Mouse (Mus musculus): ENCODE measurements around the gene Cgnl1. TPM values are rescaled to one million over a fixed set of nuclear protein-coding genes. Genes with fewer than 3 reads are reported as not detected.

The Cgnl1 gene
- polyA plus RNA-seq, 1 experiment, result 73.6 TPM

DNA sequence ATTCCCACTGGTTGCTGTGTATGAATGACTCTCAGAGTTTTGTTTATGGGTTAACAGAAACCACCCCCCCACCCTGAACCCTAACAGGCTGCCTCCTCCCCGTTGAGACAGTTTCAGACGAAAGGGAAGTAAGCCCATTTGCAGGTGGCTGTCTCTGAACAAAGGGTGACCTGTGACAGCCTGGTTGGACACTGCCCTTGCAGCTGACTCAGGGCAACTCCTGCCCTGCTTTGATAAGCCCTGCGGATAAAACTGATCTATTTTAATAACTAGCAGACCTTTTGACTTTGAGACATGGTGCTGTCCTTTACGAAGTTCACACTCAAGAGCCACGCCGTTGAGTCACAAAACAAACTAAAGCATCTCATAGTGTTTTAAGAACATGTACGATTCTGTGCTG, 181.6 kb downstream of the Cgnl1 start:
- Histone ChIP-seq H3K27ac (replicated peaks; ENCODE audit: low read depth, low read length) (0 out of 2 replicates have a peak overlapping the region, but pooled peaks have one; percentile 5), H3K4me1 (ENCODE audit: control insufficient read depth, insufficient read depth, insufficient read length, low read length) (peaks cover 20% of the 10 kb centered on the region; the same call in 1 of the 2 replicates), H3K4me3 (ENCODE audit: insufficient read depth, low read depth, low read length) (no peak overlapping the region; the same call in 1 of the 2 replicates)

DNA sequence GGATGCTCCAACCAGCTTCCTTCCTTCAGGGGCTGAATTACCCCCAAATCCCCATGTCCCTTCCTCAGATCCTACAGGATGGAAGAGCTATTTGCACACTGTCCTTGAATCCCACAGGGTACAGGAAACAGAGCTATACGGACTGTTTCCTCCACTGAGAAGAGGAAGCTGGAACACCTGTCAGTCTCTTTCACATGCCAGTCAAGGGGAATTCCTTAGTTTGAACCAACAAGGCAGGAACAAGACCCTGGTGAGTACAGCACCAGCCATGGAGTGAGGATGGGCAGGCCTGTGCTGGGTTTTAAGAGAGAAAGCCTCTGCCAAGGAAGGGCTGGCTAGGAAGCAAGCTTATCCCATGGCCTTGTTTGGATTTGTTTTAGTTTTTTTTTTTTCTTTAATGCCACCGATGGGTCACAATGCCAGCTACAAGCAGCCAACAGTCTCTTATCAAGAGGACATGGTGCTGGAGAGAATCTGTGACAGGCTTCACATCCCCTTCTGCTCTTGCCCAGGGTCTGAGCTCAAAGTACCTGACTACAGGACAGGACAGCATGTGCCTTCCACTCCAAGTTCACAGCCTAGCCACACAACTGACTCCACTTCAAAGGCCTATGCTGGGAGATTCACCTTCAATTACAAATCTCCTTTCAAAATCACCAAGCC, 182.3 kb downstream of the Cgnl1 start:
- Histone ChIP-seq H3K4me3 (ENCODE audit: insufficient read depth, low read depth, low read length) (no peak overlapping the region), H3K4me1 (ENCODE audit: control insufficient read depth, insufficient read depth, insufficient read length, low read length) (peaks cover 20% of the 10 kb centered on the region; the same call in 1 of the 2 replicates), H3K27ac (replicated peaks; ENCODE audit: low read depth, low read length) (peak overlapping the region; percentile 26)

- Histone ChIP-seq H3K4me1 (ENCODE audit: control insufficient read depth, insufficient read depth, insufficient read length, low read length) (peaks cover 27% of the 10 kb centered on the region; the same call in 1 of the 2 replicates), H3K27ac (replicated peaks; ENCODE audit: low read depth, low read length) (no peak overlapping the region), H3K4me3 (ENCODE audit: insufficient read depth, low read depth, low read length) (no peak overlapping the region)
Measured at GRCm38 (mm10) chr9:71586408-71586807, 185.0 kb downstream of the Cgnl1 start.

DNA sequence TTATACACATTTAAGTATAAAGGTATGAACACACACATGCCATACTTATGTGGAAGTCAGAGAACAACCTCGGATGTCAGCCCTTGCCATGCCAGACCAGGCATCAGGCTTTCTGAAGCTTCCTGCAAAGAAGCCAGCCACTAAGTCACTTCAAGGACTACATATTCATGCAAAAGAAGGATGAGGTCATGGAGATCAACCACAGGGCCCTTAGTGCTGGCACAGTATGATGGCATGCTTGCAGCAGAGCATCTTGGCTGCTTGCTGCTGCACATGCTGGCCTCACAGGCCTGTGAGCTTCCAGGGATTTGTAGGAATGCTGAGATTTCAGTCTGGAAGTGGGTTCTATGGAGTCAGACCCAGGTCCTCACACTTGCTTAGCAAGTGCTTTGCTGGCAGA, 188.6 kb downstream of the Cgnl1 start:
- Histone ChIP-seq H3K27ac (replicated peaks; ENCODE audit: low read depth, low read length) (no peak overlapping the region), H3K4me3 (ENCODE audit: insufficient read depth, low read depth, low read length) (no peak overlapping the region), H3K4me1 (ENCODE audit: control insufficient read depth, insufficient read depth, insufficient read length, low read length) (peaks cover 14% of the 10 kb centered on the region; the same call in 1 of the 2 replicates)

GRCm38 (mm10) chr9:71578896-71579564, 192.4 kb downstream of the Cgnl1 start:
- Histone ChIP-seq H3K4me1 (ENCODE audit: control insufficient read depth, insufficient read depth, insufficient read length, low read length) (peaks cover 14% of the 10 kb centered on the region), H3K4me3 (ENCODE audit: insufficient read depth, low read depth, low read length) (no peak overlapping the region), H3K27ac (replicated peaks; ENCODE audit: low read depth, low read length) (no peak overlapping the region)

Other genes starting within 250 kb of the Cgnl1 start
- 2.0 TPM in 2 replicates for gene Myzap, start 179.2 kb downstream of the Cgnl1 start, polyA plus RNA-seq (2012; ENCODE audit: insufficient read depth, insufficient read length, missing spikeins)